Mouse (Mus musculus) gastrocnemius, adult 2 months (tissue): ENCODE results near the gene Cacna1e. TPM values are rescaled to one million over a fixed set of nuclear protein-coding genes. Genes with fewer than 3 reads are reported as not detected.

ENCODE experiments used
- DNase-seq: peaks from one replicate; pipeline ENCODE4 v3.0.0; 2022
- H3K27ac ChIP-seq: fragments of 200-600 bp; 2 replicates; pipeline ENCODE4 v1.8.1; 2022; ENCODE audit warnings: mild to moderate bottlenecking
- H3K4me3 ChIP-seq: fragments of 200-600 bp; 2 replicates; pipeline ENCODE4 v1.8.1; 2022; ENCODE audit warnings: mild to moderate bottlenecking, moderate library complexity
- CTCF ChIP-seq: fragments of 200-600 bp; IDR thresholded peaks from 2 replicates; pipeline ENCODE4 v1.8.1; 2022; ENCODE audit warnings: antibody characterized with exemption, mild to moderate bottlenecking, moderate library complexity
- intact Hi-C: fragments of 180-260 bp; cut with DNase I; formaldehyde crosslinking; loops from one replicate; pipeline ENCODE4 v1.15.1; 2025
- total RNA-seq, 2 experiments: library from RNA; stranded (reverse); gene quantifications; 2 replicates each; pipeline ENCODE4 v1.2.3; 2021

Gene Cacna1e
- total RNA-seq, 2 experiments from 2014 or later: 0.05 to 0.06 TPM

DNA sequence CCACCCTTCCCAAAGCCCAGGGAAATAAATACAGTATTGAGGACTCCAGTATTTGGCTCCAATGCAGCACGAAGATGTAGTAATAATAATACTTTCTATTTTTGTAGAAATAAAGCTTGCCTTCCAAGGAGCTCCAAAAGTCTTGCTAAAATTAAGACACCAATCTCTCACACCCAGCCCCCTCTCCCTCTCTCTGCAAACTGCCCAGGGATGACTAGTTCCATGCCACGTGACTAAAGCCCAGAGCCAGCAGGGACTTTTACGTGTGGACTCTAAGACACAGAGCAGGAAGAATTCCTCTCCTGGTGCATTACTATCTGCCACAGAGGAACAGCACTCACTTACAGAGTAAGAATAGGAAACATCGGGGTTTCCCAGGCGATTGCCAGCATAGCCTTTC is 222.3 kb downstream of the Cacna1e start:
- no peak overlapping the region for H3K27ac ChIP-seq
- no peak for TF ChIP-seq CTCF
- no peak overlapping the region for H3K4me3 ChIP-seq
- no peak for DNase-seq
- intact Hi-C loops: no loop called here

DNA sequence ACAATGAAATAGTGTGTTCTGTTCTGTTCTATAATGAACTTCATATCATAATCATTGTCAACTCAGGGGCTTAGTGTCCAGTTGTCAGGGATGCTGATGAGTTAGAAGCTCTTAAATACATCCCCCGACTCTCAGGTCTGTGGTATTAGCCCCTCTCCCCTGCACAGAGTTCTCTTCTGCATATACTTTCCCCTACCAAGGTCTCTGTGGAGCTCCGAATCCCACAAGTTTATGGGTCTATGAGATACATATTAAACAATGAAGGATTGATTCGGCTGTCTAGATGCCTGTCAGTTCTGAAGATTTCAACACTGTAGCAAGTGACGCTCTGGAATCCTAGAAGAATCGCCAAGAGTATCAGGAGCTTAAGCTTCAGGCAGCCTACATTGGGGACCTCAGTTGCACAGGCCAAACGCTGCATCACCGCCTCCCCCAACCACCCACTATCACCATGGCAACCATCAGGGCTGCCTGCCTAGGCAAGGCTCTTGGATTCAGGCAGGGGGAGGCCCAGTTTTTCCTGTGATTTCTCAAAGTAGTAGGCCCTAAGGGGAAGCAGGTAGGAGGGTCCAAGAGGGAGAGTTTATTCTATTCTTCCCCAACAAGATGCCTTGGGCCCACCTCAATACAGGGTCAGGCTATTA is 223.0 kb downstream of the Cacna1e start:
- no peak for TF ChIP-seq CTCF
- peak; percentile 16 for DNase-seq
- intact Hi-C loops: no loop called here
- Histone ChIP-seq H3K4me3 (no peak overlapping the region), H3K27ac (no peak overlapping the region)

DNA sequence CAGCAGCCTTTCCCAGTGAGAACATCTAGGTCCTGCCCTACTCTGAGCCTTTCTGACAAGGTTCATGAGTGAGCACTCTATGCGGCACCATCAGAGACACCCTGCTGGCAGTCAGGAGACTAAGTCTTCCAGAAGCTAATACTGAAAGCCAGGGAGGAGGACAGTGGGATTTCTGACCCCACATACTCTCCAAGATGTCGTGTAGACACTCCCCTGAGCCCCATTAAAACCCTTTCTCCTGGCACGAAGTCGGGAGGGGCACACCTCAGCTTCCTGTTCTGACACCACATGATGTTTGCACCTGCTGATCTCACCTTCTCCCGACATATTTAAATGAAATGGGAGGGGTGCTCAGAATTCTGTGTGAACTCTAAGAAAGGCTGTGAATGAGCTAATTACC is 226.9 kb downstream of the Cacna1e start:
- Histone ChIP-seq H3K27ac (no peak overlapping the region), H3K4me3 (no peak overlapping the region)
- intact Hi-C loops: no loop called here
- no peak for DNase-seq
- TF ChIP-seq CTCF: no peak

DNA sequence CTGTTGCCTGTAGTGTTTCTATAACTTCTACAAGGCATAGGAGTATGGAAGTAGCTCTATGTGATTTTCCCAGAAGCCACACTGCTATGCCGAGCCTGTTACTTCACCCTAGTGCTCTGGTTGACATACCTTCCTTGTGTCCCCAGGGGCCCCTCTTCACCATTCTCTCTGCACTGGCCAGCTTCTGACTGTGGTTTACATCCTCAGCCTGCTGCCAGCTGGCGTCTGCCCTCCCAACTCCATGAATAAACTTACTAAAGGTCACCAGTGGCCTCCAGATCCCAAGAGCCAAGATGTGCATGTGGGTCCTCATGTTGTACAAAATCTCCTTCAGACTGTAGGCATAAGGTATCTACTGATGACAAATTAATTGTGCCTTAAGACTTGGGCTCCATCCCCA is 230.3 kb downstream of the Cacna1e start:
- no peak for TF ChIP-seq CTCF
- Histone ChIP-seq H3K27ac (no peak overlapping the region), H3K4me3 (no peak overlapping the region)
- intact Hi-C loops: no loop called here
- peak; percentile 71 for DNase-seq

DNA sequence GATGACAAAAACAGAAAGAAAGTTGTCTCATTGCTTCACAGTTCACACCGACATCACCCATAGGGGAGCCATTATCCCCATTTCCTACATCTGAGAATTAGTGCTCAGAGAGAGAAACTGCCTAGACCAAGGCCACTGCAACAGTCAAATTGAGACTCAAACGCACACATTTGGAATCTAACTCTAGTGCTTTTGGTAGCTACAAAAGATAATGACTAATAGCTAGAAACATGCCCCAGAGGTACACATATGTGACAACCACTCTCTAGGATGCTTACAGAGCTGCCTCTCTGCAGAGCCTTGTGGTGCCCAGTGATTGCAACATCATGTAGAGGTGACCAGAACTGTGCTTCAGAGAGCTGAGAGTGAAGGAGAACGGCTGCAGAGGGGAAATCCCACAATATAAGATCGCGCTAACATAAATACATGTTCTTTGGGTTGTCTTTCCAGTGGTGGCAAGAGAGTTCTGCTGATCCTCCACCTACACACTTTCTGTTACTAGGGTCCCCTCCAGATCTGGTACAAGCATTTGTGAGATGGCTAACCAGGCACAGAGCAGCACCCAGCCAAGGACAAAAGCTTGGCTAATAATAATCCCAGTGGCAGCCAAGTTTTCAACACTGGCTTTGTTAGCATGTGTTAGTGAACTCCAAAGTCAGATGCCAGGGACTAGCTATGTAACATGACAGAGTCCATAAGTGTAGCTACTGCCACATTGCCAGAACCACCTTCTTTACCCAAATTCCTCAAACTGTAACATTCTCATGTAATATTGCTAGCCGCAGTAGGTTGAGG is 237.9 kb downstream of the Cacna1e start:
- DNase-seq: no peak
- Histone ChIP-seq H3K4me3 (no peak overlapping the region), H3K27ac (no peak overlapping the region)
- intact Hi-C loops: no loop called here
- no peak for TF ChIP-seq CTCF

DNA sequence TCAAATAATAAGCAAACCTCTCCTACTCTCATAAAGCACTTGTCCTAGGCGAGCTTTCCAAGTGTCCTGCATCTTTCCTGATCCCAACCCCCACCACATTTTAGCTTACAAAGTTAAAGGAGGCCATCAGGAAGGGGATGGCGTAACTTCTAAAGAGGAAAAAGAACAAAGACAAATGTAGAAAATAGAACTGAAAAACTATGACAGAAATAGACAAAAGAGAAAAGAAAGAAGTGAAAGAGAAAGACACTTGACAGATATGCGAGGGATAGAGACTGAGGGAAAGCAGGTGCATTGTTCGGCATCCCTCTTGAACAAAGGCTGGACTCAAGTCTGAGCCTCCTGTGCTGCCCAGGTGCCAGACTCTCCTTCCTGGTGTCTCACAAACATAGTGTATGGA is 246.5 kb downstream of the Cacna1e start:
- intact Hi-C loops: no loop called here
- Histone ChIP-seq H3K27ac (no peak overlapping the region), H3K4me3 (no peak overlapping the region)
- no peak for DNase-seq
- TF ChIP-seq CTCF: no peak

DNA sequence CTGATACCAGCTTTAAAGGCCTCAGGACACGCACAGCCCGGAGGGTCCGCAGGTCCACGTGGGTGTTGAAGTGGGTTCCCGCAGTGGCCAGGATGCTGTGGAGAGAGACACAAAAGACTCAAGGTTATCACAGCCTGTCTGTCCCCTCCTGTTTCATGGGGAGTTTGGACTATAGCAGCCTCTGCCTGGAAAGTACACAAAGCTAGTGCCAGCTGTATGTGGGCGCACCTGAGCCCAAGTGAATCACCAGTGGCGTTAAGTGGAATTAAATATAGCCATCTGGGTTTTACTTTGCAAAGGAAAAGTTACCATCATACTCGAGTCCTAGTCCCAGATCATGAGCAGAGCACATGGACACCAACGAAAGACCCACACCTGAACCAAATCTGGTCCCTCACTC is 248.5 kb downstream of the Cacna1e start:
- TF ChIP-seq CTCF: no peak
- Histone ChIP-seq H3K4me3 (no peak overlapping the region), H3K27ac (no peak overlapping the region)
- intact Hi-C loops: no loop called here
- DNase-seq: no peak

DNA sequence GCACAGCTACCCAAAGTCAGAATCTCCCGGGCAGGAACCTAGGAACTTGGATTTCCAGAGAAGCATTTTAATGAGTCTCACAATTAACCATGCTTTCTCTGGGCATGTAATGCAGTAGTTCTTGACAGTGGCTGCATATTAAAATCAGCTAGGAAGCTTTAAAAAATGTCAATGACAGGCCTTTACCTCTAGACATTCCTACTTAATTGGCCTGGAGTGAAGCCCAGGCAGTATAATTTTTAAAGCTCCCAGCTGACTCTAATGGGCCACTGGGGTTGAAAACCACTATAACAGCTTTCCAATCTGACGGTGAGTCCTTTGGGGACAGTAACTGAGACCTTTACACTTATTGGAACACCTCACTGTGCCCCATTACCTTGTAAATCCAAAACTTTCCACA is 251.4 kb downstream of the Cacna1e start:
- no peak for TF ChIP-seq CTCF
- DNase-seq: no peak
- no peak overlapping the region for H3K27ac ChIP-seq
- intact Hi-C loops: no loop called here
- H3K4me3 ChIP-seq: no peak overlapping the region

DNA sequence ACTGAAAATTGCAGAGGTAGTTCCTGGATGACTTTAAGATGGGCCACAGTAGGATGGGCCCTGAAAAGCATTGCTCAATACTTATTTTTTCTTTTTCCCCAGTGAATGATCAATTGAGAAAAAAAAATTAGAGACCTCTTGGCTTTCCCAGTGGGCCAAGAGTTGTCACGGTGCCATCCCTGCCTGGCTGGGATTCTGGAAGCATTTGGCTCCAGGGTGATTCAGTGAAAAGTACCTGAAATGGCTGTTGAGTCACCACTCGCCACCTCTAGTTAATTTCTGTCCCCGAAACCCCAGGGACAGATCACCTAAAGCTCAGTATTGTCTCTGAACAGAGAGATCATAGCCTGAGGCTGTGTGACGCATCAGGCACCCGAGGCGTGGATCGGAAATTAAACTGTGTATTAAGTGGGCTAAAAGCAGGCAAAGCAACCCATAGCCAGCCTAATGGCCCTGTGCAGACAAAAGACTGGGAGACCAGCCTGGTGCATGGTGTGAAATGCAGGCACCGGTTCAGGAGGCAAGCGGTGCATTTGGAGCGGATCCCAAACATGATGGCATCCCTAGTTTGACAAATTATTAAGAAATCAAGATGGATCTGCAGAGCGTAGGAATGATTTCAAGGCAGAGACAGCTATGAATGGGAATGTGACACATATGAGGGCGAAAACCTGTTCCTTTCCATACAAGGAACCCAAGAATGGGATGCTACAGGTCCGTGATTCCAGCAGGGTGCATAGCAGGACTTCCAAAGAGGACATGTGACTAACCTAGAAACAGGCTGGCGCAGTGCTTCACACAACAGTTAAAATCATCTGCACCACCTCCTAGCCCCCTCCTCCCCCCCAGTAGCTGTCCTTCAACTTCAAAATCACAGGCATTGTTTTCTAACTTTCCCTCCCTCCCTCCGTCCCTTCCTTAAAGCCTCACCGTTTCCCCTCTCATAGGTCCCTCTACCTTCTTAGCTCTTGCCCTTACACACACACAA is 261.3 kb downstream of the Cacna1e start:
- Histone ChIP-seq H3K27ac (no peak overlapping the region), H3K4me3 (no peak overlapping the region)
- intact Hi-C loops: no loop called here
- no peak for DNase-seq
- no peak for TF ChIP-seq CTCF

DNA sequence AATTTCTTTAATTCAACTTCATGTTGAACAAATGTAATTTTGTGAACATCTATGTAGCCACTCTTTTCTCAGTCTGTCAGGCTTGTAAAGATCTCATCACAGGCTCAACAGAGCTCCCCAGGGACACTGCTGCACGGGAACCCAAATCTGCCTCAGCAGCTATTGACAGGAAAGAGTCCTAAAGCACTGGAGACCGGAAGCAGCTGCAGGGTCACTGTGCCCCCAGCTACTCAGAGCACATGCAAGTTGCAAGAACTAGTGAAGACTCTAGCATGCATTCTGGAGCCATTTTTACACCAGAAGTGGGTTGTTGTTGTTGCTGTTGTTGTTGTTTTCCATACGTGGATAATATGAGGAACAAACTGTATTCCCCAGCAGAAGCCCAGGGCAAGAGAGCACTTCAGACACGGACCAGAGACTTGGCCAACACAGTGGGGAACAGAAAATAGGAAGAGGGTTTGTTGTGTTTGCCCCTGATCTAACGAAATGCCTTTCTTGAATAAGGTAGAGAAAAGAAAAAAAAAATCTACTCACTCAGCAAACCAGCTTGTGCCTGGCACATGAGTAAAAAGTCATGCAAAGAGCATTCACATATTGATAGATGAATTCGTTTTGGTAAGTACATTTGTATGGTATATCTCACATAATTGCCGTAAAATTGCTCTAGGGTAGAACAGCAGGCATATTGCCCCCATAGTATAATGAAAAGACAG is 266.4 kb downstream of the Cacna1e start:
- Histone ChIP-seq H3K27ac (no peak overlapping the region), H3K4me3 (no peak overlapping the region)
- TF ChIP-seq CTCF: no peak
- DNase-seq: no peak
- intact Hi-C loops: no loop called here

DNA sequence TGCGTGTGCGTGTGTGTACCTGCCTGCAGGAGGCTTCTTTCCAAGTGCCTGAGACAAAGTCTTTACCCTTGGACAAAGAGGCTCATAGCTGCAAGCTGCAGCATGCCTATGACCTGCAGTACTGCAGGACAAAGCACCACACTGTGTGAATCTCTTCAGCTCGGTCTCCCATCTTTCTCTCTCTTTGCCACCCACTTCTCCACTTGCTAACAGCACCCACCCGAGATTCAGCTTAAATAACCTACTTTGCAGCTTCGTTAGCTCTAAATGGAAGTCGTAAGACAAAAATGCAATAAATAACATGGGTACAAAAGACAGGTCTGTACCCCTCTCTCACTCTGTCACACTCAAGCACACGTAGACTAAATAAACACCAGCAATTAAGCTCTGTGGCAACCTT is 268.5 kb downstream of the Cacna1e start:
- no peak for TF ChIP-seq CTCF
- intact Hi-C loops: no loop called here
- Histone ChIP-seq H3K4me3 (no peak overlapping the region), H3K27ac (no peak overlapping the region)
- DNase-seq: no peak

DNA sequence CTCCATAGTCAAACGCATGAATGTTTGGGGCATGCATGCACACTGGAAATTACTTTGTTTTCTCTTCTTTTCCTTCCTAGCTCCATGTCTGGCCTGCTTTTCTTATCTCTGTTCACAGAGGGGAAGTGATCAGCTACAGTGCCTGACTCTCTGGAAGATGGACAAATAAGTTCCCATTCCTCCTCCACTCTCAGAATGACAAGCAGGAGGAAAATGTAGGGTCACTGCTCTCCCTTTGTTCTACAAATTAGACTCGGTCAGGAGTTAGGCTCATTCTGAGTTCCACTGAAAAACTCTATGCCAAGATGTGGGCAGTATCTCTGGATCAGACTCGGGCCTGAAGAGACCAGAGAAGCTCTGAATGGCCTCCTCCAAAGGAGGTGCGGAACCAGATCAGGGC is 275.8 kb downstream of the Cacna1e start:
- intact Hi-C loops: no loop called here
- TF ChIP-seq CTCF: no peak

More for the DNA sequence above, 275.8 kb downstream of the Cacna1e start:
- no peak overlapping the region for H3K4me3 ChIP-seq
- H3K27ac ChIP-seq: no peak overlapping the region
- DNase-seq: no peak
